Mouse (Mus musculus) fibroblast of lung, adult 2 months (primary cell): ENCODE results near the gene Grxcr1.

Experiments
- DNase-seq: peaks from one replicate; pipeline ENCODE4 v3.0.0-alpha.2; 2011; ENCODE audit warnings: low read depth

Gene Grxcr1

DNA sequence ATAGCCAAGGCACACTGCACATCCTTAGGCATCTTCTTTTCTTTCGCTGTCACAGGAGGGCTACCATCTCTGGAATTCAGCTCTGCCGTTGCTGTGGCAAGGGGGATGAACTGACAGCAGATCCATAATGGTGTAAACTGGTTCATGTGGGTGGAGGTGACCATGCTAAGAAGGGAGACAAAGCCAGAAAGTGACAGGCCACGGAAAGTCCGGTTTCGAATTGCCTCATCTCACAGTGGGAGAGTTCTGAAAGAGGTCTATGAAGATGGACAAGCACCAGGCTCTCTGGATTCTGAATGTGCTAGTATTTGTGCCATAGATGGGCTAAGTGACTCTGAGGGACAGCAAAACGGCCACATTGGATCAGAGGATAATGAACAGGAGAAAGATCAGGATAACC, at the start of gene Grxcr1:
Gene Grxcr1 (plus strand): TSS at position 92 of the 400 bp plus-strand sequence.
- DNase-seq, result no peak

DNA sequence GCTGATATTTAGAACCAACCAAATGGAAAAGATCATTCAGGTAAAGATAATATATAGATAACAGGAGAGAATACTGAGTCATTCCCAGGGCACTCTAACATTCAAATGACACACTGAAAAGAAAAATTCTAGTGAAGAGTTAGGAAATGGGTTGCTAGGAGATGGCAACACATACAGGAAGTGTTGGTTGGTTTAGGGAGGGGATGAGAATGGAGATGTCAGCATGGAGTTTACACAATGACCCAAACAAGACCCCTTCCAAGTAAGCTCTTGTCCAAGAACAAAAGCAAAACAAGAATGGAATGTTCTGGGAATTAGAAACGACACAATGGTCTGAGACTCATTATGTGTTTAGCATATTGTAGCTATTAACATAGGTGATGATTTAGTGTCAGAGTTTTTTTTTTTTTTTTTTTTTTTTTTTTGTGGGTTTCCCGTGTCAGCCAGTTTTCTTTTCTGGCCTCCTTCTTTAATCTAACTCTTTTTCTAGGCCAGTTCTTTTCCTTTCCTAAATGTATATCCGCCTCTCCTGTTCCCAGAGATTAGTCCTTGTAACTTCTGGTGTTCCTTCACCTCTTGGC, 49.6 kb upstream of the Grxcr1 start:
- DNase-seq, result no peak

- DNase-seq, result no peak
Observed at GRCm38 (mm10) chr5:67990426-67990825, 41.2 kb upstream of the Grxcr1 start.

DNA sequence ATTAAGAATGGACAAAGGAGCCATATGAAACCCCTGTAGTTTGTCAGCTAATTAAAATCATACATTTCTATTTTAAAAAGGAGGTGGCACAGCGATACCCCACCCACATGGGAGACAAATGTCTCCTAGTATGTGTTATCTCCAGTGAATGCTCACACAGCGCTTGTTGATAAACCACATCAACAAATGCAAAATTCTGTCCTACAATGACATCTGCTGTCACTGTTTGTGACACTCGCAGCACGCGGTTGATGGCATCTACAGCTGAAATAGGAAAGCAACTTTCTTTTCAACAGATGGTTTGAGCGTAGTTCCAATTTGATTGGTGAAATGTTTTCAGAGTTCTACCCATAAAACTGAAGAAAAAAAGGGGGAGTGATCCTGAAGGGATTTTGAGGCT, 29.0 kb upstream of the Grxcr1 start:
- DNase-seq, result no peak

DNA sequence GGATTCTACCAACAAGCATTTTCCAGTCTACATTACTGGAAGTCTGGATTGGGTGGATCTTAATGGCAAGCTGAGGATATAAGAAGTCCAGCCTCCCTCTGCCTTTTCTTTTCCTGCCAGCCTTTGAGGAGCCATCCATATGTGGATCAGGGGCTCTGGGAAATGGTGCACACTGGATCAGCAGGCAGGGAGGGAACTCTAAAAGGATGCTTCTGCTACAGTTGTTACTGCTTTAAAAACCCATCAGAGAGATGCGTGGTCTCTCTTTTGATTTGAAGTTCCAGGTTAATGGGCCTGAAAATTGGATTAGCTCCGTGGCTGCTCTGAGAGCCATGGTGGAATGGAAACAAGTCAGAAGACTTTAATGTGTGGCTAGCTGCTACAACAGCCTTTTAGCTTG, 27.7 kb upstream of the Grxcr1 start:
- no peak for DNase-seq

- DNase-seq, result no peak
Observed at GRCm38 (mm10) chr5:68004419-68004818, 27.2 kb upstream of the Grxcr1 start.

GRCm38 (mm10) chr5:68007074-68007473, 24.6 kb upstream of the Grxcr1 start:
- no peak for DNase-seq

- DNase-seq, result no peak
Observed at GRCm38 (mm10) chr5:68011569-68011968, 20.1 kb upstream of the Grxcr1 start.

- DNase-seq, result peak; percentile 2
Observed at GRCm38 (mm10) chr5:68012618-68013017, 19.0 kb upstream of the Grxcr1 start.

GRCm38 (mm10) chr5:68020870-68021269, 10.8 kb upstream of the Grxcr1 start:
- DNase-seq, result no peak

- DNase-seq, result no peak
Observed at GRCm38 (mm10) chr5:68026658-68027422, 4.8 kb upstream of the Grxcr1 start.

DNA sequence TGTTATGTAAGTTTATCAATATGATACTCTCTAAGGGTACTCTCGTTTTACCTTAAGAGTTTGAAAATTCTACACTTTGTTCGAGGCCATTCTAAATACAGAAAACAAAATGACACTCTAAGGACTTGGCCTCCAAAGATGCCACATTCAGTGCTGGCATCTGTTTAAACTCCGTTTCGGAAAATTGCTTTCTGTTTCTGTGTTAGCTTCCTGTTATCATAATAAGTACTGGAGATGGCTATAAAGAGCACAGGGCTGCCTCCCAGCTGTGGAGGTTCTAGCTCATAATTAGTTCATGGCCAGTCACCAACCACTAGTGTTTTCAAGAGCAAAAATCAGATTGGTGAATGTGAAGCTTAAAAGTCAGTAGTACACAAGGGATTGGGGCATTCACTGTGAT, 4.2 kb upstream of the Grxcr1 start:
- DNase-seq, result no peak

DNA sequence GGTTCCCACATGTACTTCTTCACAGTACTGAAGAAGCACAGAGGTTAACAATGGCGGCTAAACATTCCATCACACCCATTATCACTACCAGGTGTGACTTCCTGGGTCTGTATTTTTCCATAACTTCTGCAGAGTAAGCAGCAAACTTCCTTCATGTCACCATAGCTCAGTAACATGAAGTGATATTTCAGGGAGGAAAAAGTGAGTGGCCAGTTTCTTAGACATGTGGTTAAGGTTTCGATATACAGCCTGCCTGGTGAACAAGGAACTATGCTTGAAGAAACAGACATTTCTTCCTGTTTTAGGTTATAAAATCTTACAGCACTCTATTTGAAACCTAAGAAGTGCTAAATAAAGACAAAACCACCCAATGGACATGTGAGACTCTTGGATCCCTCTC, 1.7 kb downstream of the Grxcr1 start:
- no peak for DNase-seq

GRCm38 (mm10) chr5:68039077-68039476, 7.4 kb downstream of the Grxcr1 start:
- DNase-seq, result no peak

- DNase-seq, result no peak
Observed at GRCm38 (mm10) chr5:68043339-68043738, 11.7 kb downstream of the Grxcr1 start.

DNA sequence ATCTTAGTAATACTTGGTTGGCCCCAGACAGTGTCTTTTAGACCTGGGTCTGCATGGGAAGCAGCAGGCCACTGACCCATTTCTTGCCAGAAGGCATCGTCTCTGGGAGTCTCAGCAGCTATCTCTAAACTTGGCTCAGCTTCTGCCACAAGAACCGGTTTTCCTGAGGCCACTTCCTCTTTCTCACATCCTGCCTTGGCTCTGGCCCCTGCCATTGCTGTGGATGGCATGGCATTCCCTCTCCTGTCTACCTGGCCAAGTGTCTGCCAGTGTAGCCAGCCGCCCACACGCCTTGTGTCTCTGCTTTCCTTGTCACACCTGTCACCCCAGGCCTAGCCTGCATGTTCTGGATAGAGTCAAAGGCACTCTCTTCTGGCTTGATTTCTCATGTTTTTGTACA, 17.1 kb downstream of the Grxcr1 start:
- DNase-seq, result no peak

DNA sequence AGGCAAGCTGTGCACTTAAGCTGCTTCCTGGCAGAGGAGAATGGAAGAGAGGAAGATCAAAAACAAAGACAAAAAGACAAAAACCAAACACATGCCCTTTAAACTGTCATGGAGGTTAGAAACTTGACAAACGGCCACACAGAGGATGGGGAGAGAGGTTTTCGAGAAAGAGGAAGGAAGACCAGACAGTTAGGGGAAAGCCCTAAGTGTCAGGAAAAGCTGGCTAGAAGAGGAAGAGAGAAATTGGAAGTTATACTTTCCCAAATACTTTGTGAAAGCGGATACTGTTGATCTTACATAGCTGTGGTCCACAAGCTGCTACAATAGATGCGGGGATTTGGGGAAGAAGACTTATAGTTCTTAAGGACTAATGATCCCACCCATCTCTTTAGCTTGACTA, 17.9 kb downstream of the Grxcr1 start:
- DNase-seq, result no peak

- DNase-seq, result no peak
Observed at GRCm38 (mm10) chr5:68051101-68051500, 19.5 kb downstream of the Grxcr1 start.

DNA sequence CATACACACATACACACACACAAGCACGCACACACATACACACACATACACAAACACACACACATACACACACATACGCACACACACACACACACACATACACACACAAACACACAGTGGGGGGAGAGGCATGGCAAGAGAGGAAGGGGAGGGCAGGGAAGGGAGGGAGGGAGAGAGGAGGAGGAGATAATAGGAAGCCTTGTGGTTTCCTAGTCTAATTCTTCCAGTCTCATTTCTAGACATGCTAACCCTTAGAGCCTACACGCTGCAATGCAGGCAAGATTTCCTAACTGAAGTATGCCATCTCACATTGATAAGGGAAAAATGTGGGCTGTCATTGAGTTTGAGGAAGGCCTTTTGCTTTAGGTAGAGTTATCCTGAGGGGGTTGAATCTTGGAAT, 25.9 kb downstream of the Grxcr1 start:
- no peak for DNase-seq

GRCm38 (mm10) chr5:68068694-68069093, 37.1 kb downstream of the Grxcr1 start:
- no peak for DNase-seq

- no peak for DNase-seq
Observed at GRCm38 (mm10) chr5:68070308-68070707, 38.7 kb downstream of the Grxcr1 start.

DNA sequence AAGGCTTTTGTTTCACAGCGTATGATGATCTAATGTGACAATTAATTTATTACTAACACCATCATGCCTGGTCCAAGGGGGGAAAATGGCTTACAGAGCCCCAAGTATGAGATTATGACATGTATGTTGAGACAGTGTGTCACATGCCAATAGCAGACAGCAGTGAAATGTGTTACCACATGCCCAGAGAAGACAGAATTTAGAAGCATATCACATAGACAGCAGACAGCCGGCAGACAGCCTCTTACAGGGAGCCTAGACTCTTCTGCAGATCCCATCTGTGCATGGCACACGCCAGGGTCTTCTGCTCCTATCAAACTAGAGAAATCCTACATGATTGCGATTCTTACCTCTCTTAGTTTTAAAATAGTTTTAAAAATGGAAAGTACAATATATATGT, 40.2 kb downstream of the Grxcr1 start:
- no peak for DNase-seq

- DNase-seq, result no peak
Observed at GRCm38 (mm10) chr5:68086535-68087098, 55.0 kb downstream of the Grxcr1 start.

DNA sequence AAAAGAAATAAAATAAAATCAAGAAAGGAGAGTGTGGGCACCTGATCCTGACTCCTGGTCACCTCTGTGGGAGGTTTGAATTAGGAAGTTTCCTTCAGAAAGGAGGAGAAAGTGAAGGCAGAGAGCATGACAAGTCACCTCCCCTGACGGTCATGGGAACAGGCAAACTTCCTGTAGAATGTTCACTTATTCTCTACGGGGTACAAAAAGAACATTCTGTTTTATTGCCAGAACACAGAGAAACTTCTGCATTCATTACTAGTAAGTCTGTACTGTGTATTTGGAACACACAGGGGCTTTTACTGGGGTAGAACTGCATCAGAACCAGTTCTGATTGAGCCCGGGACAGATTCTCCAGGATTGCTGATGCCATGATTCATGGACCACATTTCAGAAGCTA, 55.5 kb downstream of the Grxcr1 start:
- no peak for DNase-seq
